Mouse (Mus musculus): Measurements from ENCODE around the gene Gpr155.

GRCm38 (mm10) chr2:73406336-73406915 is 20.1 kb upstream of the Gpr155 start:
- no peak for TF ChIP-seq CTCF (IDR thresholded peaks at IDR 0.05; ENCODE audit: low read depth, low read length)
- no peak for TF ChIP-seq POLR2A (IDR thresholded peaks at IDR 0.05; ENCODE audit: insufficient read depth, low read length)

Measured in ES-Bruce4 (cell line).